Mouse (Mus musculus): Measurements from ENCODE around the gene P3h1.
A peak's percentile ranks its signal among the peaks of the same experiment; 100 is the strongest.

The P3h1 gene

GRCm38 (mm10) chr4:119239181-119239682 lies 6.5 kb downstream of the P3h1 start:
- DNase-seq = peak in 1 of 2 experiments; percentile 53

- peak in 1 of 2 experiments; percentile 47 for DNase-seq
Observed at GRCm38 (mm10) chr4:119241664-119242063, 8.9 kb downstream of the P3h1 start.

DNA sequence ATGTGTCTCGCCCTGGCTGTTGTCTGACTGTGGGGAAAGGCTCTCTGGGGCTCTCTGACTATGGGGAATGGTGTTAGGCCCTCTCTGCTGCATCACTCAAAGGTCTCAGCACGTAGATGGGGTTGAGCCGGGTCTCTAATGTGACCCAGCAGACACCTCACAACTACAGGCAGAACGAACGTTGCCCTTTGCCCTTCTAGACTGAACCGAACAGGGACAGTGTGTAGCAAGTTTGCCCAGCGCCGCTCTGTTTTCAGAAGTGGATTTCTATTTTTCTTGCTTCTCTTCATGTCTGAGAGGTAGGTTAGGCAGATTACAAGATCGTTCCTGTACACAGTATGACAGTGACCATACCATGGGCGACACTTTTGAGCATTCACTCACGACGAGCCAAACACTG lies 9.9 kb downstream of the P3h1 start:
- DNase-seq = no peak

DNA sequence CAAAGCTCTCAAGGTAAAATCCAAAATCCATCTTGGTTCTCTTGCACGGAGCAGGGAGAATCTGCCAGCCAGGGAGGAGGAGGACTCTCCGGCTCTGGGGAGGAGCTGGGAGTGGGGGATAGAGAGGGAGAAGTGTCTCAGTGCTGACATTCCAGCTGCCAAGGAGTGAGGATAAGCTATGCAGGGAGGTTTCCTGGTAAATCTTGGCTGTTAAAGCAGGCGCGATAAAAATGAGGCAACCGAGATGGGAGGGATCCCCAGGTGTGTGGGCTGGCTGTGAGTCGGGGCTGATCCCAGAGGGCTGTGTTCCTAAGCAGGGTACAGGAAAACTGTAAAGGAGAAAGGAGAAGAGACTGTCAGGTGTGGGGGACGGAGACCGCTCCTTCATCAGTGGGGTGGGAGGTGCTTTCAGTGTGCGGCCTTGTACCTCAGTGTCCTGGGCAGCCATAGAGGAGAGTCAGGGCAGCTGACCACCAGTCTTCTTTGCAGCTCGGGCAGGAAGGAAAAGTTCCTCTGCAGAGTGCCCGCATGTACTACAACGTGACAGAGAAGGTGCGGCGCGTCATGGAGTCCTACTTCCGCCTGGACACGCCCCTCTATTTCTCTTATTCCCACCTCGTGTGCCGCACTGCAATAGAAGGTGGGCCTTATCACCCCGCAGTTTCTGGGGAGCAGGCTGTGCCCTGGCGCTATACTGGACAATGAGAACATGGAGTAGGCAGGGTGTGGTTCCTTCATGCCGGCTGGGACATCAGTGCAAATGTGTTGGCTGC lies 11.9 kb downstream of the P3h1 start:
- no peak for DNase-seq

- peak; percentile 31 to 66 for DNase-seq
Observed at GRCm38 (mm10) chr4:119245556-119245955, 12.8 kb downstream of the P3h1 start.

DNA sequence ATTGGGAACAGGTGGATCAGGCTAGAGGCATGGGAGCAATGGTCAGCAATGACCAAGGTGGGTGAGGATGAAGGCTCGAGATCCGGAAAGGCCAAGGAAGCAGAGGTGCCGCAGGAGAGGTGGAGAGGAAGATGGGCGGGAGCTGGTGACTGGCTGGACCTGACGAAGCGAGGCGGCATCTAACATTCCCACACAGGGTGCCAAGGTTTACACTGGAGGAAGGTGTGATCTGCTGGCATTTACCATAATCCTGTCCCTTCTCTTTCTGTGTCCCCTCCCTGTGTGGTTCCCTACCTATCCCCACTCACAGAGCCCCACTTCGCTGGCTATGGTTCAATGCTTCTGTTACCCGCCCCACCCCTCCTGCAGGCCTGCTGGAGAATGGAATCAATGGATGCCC lies 13.2 kb downstream of the P3h1 start:
- DNase-seq = no peak

GRCm38 (mm10) chr4:119246688-119247225 lies 14.0 kb downstream of the P3h1 start:
- no peak for DNase-seq

DNA sequence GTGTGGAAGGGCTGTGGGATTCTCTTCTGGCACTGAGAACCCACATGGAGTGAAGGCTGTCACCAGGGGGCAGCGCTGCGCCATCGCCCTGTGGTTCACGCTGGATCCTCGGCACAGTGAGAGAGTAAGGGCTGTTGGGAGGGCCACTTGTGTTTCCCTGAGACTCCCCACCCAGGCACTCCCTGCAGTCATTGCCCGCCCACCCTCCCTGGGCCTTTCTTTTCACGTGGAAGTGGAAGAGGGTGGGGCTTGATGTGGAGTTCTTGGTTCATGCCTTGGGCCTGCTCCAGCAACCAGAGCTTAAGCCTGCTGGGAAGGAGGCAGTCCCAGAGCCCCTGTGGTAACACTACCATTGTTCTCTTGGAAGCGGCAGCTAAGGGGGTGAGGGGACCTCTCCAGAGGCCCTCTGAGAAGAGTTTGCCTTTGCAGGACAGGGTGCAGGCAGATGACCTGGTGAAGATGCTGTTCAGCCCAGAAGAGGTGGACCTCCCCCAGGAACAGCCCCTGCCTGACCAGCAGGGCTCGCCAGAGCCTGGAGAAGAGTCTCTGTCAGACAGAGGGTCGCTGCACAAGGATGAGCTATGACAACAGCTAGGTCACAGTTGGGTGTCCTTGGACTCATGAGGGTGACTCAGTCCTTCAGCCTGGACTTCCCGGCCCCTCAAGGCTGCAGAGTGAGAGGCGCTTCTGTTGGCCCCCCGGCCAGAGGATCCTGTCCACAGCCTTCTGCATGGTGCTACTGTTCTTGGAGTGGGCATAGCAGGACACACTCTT lies 14.9 kb downstream of the P3h1 start:
- DNase-seq = peak; percentile 88

DNA sequence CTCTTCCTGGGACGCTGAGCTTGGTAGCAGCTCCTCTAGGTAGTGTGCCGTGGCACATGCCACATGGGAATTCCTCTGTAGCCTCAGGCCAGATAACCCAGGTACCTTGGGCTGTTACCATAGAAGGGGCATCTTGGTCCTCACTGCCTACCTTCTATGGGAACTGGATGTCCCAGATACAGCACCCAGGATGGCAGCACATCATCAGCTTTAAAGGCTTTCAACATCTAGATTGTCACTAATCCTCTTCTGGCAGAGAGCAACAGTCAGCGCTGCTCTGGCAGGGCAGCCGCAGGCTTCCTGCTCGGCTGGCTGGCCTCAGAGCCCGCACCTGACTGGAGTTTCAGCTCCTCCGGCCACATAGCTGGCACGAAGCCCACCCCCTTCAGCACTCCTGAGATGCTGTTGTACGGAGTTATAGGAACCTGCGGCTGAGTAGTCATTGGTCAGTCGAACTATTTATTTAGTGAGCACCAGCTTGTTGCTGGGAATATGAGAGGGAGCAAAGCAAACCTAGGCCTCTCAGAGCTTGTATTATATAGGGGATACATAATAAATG lies 15.8 kb downstream of the P3h1 start:
- DNase-seq = peak; percentile 65 to 78

- no peak for DNase-seq
Observed at GRCm38 (mm10) chr4:119252025-119252808, 19.5 kb downstream of the P3h1 start.

- DNase-seq = no peak
Observed at GRCm38 (mm10) chr4:119254012-119254618, 21.4 kb downstream of the P3h1 start.

- no peak for DNase-seq
Observed at GRCm38 (mm10) chr4:119255351-119255750, 22.6 kb downstream of the P3h1 start, which contains the start of gene Cldn19. Cldn19 (plus strand) TSS chr4:119255414.

DNA sequence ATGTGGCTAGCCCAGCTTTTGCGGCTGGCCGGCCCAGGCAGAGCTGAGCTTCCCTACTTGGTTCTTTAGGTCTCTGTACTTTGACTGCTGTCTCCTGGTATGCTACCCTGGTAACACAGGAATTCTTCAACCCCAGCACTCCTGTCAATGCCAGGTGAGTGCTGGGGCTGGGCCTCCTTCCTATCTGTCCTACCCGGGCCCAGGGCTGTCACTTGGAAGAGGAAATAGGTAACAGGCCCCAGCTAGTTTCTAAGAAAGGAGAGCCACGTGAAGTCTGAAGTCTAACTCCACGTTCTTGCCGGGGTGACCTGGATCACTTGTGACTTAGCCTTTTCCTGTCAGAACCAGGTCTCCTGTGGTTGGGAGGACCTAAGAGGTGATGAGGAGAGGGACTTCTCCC lies 24.4 kb downstream of the P3h1 start:
- DNase-seq = no peak

DNA sequence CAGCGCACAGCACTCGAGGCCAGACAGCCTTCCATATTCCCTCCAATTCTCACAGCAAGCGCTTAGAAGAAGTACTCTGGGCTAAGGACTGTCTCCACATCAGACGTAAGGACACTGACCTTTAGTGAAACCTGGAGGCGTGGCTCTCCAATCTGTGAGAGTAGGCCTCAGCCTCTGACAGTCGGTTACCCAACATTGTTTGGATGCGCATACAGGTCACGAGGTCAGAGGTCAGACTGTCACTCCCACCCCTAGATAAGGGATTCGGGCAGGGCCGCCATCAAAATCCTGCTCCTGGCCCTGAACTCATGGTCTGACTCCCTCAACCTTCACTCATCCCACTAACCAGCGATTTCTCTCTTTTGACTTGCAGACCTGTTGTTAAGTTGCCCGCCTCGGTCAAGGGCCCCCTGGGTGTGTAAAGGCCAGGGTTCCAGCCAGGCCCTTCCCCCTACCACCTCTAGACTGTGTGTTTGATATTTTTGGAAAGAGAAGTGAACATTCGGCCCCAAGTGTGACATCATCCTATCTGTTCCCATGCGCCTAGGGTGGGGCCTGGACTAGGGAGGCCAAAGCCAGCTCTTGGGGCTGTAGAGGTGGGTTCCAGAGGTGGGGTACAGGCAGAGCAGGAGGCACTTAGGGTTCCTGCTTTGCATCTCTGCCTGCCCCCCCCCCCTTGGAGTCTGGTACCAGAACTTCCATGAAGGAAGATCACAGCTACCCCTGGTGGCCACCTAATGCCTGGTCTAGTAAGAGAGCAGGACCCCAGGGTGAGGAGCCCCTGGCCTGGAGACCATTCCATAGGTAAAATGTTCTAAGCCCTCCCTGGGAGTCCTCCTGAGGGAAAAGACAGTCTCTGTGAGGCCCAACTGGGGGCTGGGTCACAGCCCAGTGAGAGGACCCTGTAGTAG lies 26.9 kb downstream of the P3h1 start:
- DNase-seq = no peak

DNA sequence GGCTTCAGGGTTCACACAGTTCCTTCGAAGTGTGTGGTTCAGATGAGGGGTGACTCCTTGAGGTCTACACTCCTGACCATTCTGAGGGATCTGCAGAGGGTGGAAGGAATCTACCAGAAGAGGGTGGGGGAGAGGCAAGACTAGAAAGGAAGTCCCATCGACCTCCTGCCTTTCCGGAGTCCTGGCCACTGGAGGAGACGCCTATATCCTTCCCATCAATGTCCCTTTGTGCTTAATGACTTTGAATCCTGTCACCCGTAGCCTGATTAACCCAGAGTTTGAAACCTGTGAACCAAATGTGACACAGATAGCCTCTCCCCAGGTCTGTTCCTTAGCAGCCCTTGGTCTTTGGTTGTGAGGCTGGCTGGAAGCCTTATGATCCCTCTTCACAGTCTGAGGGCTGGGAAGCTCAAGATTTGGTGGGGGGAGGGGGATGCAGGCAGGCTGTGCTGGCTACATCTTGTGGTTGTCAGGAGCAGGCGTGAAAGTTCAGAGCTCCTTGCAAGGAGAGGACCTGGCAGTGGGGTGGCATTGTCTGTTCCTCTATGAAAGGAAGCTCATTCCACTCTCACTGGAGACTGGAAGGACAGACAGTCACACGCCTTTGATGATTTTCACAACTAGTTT lies 28.5 kb downstream of the P3h1 start:
- DNase-seq = peak; percentile 22 to 32

DNA sequence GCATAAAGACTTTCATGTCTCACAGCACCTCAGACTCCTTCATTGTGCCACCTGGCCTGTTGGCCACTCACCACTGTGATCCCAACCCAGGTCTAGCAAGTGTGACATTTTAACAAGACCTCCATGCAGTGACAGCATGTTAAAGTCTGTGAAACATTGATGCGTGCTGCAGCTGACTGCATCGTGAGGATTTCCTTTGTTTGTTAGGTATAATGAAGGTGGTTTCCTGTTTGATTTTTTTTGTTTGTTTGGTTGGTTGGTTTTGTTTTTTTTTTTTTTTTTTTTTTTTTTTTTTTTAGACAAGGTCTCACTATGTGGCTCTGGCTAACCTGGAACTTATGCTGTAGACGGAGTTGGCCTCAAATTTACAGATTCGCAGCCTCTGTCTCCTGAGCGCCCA lies 29.8 kb downstream of the P3h1 start:
- peak in 1 of 2 experiments; percentile 12 for DNase-seq

GRCm38 (mm10) chr4:119263459-119263858 lies 30.7 kb downstream of the P3h1 start:
- no peak for DNase-seq

DNA sequence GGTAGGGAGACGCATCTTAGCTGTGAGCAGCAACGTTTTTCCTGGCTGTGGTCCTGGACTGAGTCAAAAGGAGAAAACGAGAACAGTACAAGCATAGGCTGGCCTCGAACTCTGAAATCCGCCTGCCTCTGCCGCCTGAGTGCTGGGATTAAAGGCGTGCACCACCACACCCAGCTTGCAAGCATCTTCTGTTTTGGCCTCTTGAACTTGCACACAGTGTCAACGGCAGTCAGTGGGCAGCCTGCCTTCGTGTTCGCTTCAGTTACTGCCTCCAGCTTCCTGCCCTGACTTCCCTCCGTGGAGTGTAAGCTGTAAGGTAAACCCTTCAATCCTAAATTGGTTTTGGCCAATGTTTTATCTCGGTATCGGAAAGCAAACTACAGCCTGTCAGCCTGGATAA lies 33.9 kb downstream of the P3h1 start:
- DNase-seq = peak in 1 of 2 experiments; percentile 13

DNA sequence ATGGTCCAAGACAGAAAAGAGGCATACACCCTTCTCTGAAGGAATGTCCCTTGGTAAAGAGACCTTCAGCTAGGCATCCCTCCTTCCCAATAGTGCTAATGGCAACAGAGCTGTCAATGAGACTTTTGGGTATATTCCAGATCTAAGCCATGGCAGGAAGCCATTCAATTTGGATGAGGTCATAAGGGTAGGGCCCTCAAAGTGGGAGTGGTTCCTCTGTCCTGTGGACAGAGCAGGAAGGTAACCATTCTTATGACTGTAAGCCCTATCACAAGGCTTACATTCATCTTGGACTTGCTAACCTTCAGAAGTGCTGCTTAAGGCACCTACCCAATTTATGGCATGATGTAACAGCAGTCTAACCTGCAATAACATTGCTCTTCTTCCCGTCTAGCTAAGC lies 41.9 kb downstream of the P3h1 start:
- peak in 1 of 2 experiments; percentile 77 for DNase-seq

GRCm38 (mm10) chr4:119275226-119275625 lies 42.5 kb downstream of the P3h1 start:
- DNase-seq = peak in 1 of 2 experiments; percentile 34
